Comparison of ENCODE assay signal across 8 mouse cellular contexts in genomic region chr8:45628421-45629065, GRCm38 (mm10).
DNase-seq lines count a peak whose midpoint lies in the region; ATAC-seq lines count a peak whose summit lies in the region.

No protein-coding gene starts in this region.

- H3K27ac ChIP-seq in hindbrain, embryonic 10.5 days, result peak overlapping the region; percentile 93
- H3K27ac ChIP-seq in midbrain, embryonic 10.5 days (replicated peaks), result peak overlapping the region; percentile 93

- H3K4me3 ChIP-seq in hindbrain, embryonic 10.5 days, result peak overlapping the region; percentile 69
- H3K4me3 ChIP-seq in midbrain, embryonic 10.5 days, result peak overlapping the region; percentile 65

- no peaks in the 10 kb centered on the region for H3K36me3 ChIP-seq in hindbrain, embryonic 10.5 days
- no peaks in the 10 kb centered on the region for H3K36me3 ChIP-seq in midbrain, embryonic 10.5 days

- DNase-seq in heart, adult 11 months, result peak; percentile 36
- no peak for DNase-seq in heart, postnatal 14 days
- DNase-seq in cerebellum, adult 9-11 months, result peak; percentile 22
- peak; percentile 12 for DNase-seq in hindbrain, embryonic 10.5 days (ENCODE audit: low spot score)
- no peak for DNase-seq in midbrain, embryonic 10.5 days (ENCODE audit: low spot score)
- no peak for DNase-seq in adrenal gland, postnatal 4 days (ENCODE audit: low spot score in 2 of 2)
- no peak for DNase-seq in adrenal gland, adult 18-20 months (ENCODE audit: low spot score in 2 of 2)

- intact Hi-C loops in heart, postnatal 14 days (cut with DNase I), result no loop called here

- H3K27me3 ChIP-seq in hindbrain, embryonic 10.5 days (ENCODE audit: insufficient read depth, poor library complexity, severe bottlenecking), result no peaks in the 10 kb centered on the region
- H3K27me3 ChIP-seq in midbrain, embryonic 10.5 days (ENCODE audit: low read depth, poor library complexity, severe bottlenecking), result peaks cover 6% of the 10 kb centered on the region

- no peak for ATAC-seq in granulocyte monocyte progenitor cell, adult 5-6 weeks (replicated peaks; ENCODE audit: poor library complexity, severe bottlenecking)

- no peaks in the 10 kb centered on the region for H3K9me3 ChIP-seq in hindbrain, embryonic 10.5 days
- H3K9me3 ChIP-seq in midbrain, embryonic 10.5 days (replicated peaks), result no peaks in the 10 kb centered on the region; the same call in 1 of the 2 replicates

- peaks cover 37% of the 10 kb centered on the region for H3K4me1 ChIP-seq in hindbrain, embryonic 10.5 days (replicated peaks)
- peaks cover 45% of the 10 kb centered on the region for H3K4me1 ChIP-seq in midbrain, embryonic 10.5 days

- WGBS in hindbrain, embryonic 10.5 days, result 35% methylated on average over 9 of the region's 9 CpGs
- WGBS in midbrain, embryonic 10.5 days, result 28% methylated on average over 9 of the region's 9 CpGs

Comparison
In these comparisons a context has a peak if more than half of its experiments do, and no peak if none do; other contexts are left out.
1. DNase-seq: peak in heart, adult 11 months (single experiment), cerebellum, adult 9-11 months (single experiment) and hindbrain, embryonic 10.5 days (single experiment); none in heart, postnatal 14 days (0 of 2), midbrain, embryonic 10.5 days (single experiment), adrenal gland, postnatal 4 days (0 of 2) and adrenal gland, adult 18-20 months (0 of 2).